Mouse (Mus musculus) midbrain, embryonic 15.5 days (tissue): ENCODE results near the gene Gm13084. TPM values are rescaled to one million over a fixed set of nuclear protein-coding genes. Genes with fewer than 3 reads are reported as not detected.
"Not testable (repeated sequence)": the region's sequence is repeated elsewhere in the genome, so short reads cannot be mapped to it uniquely, and the experiment has no call there.

Experiments
- ATAC-seq: fragments of 200-750 bp; cut with Nextera tagmentation; replicated peaks from 2 replicates; pipeline ENCODE4 v1.8.0; 2017; ENCODE audit warnings: moderate TSS enrichment
- H3K27ac ChIP-seq: fragments of 300-500 bp; sonication (generic); 2 replicates; pipeline ENCODE4 v1.5.1; 2015; ENCODE audit warnings: mild to moderate bottlenecking, inconsistent platforms
- H3K27me3 ChIP-seq: fragments of 300-500 bp; sonication (generic); replicated peaks from 2 replicates; pipeline ENCODE4 v1.6.1; 2015; ENCODE audit warnings: inconsistent platforms
- H3K36me3 ChIP-seq: fragments of 300-500 bp; sonication (generic); replicated peaks from 2 replicates; pipeline ENCODE4 v1.6.1; 2015; ENCODE audit warnings: inconsistent platforms
- H3K4me1 ChIP-seq: fragments of 300-500 bp; sonication (generic); 2 replicates; pipeline ENCODE4 v1.6.1; 2015; ENCODE audit warnings: inconsistent platforms
- H3K4me2 ChIP-seq: fragments of 300-500 bp; sonication (generic); 2 replicates; pipeline ENCODE4 v1.6.1; 2015; ENCODE audit warnings: inconsistent platforms, mild to moderate bottlenecking, moderate library complexity
- H3K4me3 ChIP-seq: fragments of 300-500 bp; sonication (generic); 2 replicates; pipeline ENCODE4 v1.5.1; 2015; ENCODE audit warnings: mild to moderate bottlenecking, inconsistent platforms
- H3K9ac ChIP-seq: fragments of 300-500 bp; sonication (generic); 2 replicates; pipeline ENCODE4 v1.6.1; 2015; ENCODE audit warnings: mild to moderate bottlenecking, inconsistent platforms
- H3K9me3 ChIP-seq: fragments of 300-500 bp; sonication (generic); 2 replicates; pipeline ENCODE4 v1.6.1; 2016; ENCODE audit warnings: inconsistent platforms
- WGBS: fragments of 180-500 bp; shearing (Covaris S2); methylation state at CpG from one replicate; pipeline ENCODE4 v1.1.7; 2015; ENCODE audit warnings: mixed read lengths; 5-methylcytosine and 5-hydroxymethylcytosine counted together
- polyA plus RNA-seq: library from polyadenylated mRNA; unstranded; fragments of >200 nt; fragmentation: Nextera tagmentation; extraction: Ambion mirVana; gene quantifications from 2 replicates; pipeline ENCODE4 v1.2.1, GENCODE M21; 2015

Gm13084 gene
- polyA plus RNA-seq, result not detected in 2 replicates

GRCm38 (mm10) chr4:143815993-143816392 is at the start of gene Gm13084:
Gene Gm13084, minus strand, starts transcription at chr4:143816093.
- no peak for ATAC-seq
- no peak within 1 kb of the TSS for H3K4me3 ChIP-seq
- WGBS, result 83% methylated on average over 2 of the region's 2 CpGs
- no peaks in the 10 kb centered on the region for H3K27me3 ChIP-seq
- H3K36me3 ChIP-seq, result no peaks in the 10 kb centered on the region
- H3K4me2 ChIP-seq, result no peak within 1 kb of the TSS
- peaks cover 9% of the 10 kb centered on the region; the same call in 1 of the 2 replicates for H3K9me3 ChIP-seq
- no peak within 1 kb of the TSS for H3K9ac ChIP-seq
- H3K27ac ChIP-seq, result no peak within 1 kb of the TSS
- H3K4me1 ChIP-seq, result no peaks in the 10 kb centered on the region

- H3K4me1 ChIP-seq, H3K4me2 ChIP-seq, ATAC-seq, H3K9ac ChIP-seq, H3K27me3 ChIP-seq, H3K4me3 ChIP-seq, H3K36me3 ChIP-seq, H3K27ac ChIP-seq: not testable (repeated sequence)
- peaks cover 17% of the 10 kb centered on the region for H3K9me3 ChIP-seq
Observed at GRCm38 (mm10) chr4:143846197-143846596, 30.3 kb upstream of the Gm13084 start, which contains the start of gene Gm13103. Gene Gm13103, plus strand, starts transcription at chr4:143846497.

GRCm38 (mm10) chr4:143789052-143789451 is 26.8 kb downstream of the Gm13084 start, which contains the start of gene Gm13023:
Gene Gm13023, plus strand, starts transcription at chr4:143789352.
- not testable (repeated sequence) for H3K36me3 ChIP-seq, H3K4me2 ChIP-seq, H3K4me3 ChIP-seq, H3K27ac ChIP-seq, H3K9ac ChIP-seq, H3K9me3 ChIP-seq, H3K27me3 ChIP-seq, ATAC-seq, H3K4me1 ChIP-seq
- 88% methylated on average over 3 of the region's 3 CpGs for WGBS

Other genes with a start within 250 kb of the Gm13084 start
- not detected in 2 replicates for gene Gm13083, start 201.1 kb downstream of the Gm13084 start, polyA plus RNA-seq
- gene Gm13088, start 158.8 kb downstream of the Gm13084 start, polyA plus RNA-seq, result not detected in 2 replicates
- not detected in 2 replicates for gene Gm13089, start 113.4 kb downstream of the Gm13084 start, polyA plus RNA-seq
- gene Gm13078, start 96.6 kb downstream of the Gm13084 start, polyA plus RNA-seq, result not detected in 2 replicates
- gene Gm13023, start 26.7 kb downstream of the Gm13084 start, polyA plus RNA-seq, result not detected in 2 replicates
- gene Gm13103, start 30.4 kb upstream of the Gm13084 start, polyA plus RNA-seq, result not detected in 2 replicates
- gene Pramef6, start 84.3 kb upstream of the Gm13084 start, polyA plus RNA-seq, result not detected in 2 replicates
- not detected in 2 replicates for gene Pramef25, start 134.9 kb upstream of the Gm13084 start, polyA plus RNA-seq
- not detected in 2 replicates for gene Gm13101, start 150.9 kb upstream of the Gm13084 start, polyA plus RNA-seq
- not detected in 2 replicates for gene Pramef17, start 178.3 kb upstream of the Gm13084 start, polyA plus RNA-seq
- not detected in 2 replicates for gene Pramel4, start 243.0 kb upstream of the Gm13084 start, polyA plus RNA-seq